Mouse (Mus musculus) cortical plate, adult 2 months (tissue): ENCODE measurements around the gene Ang5.
"Not testable (repeated sequence)": the region's sequence is repeated elsewhere in the genome, so short reads cannot be mapped to it uniquely, and the experiment has no call there.

Experiments
- CTCF ChIP-seq: fragments of 200-500 bp; IDR thresholded peaks from 2 replicates; pipeline ENCODE4 v1.5.1; 2011; ENCODE audit warnings: mild to moderate bottlenecking, control low read depth, low read length; ENCODE audit not compliant: insufficient read depth; ENCODE audit errors: extremely low read depth
- POLR2A ChIP-seq: fragments of 200-500 bp; IDR thresholded peaks from 2 replicates; pipeline ENCODE4 v1.6.1; 2011; ENCODE audit warnings: mild to moderate bottlenecking, low read length, control low read depth; ENCODE audit not compliant: insufficient read depth; ENCODE audit errors: extremely low read depth

DNA sequence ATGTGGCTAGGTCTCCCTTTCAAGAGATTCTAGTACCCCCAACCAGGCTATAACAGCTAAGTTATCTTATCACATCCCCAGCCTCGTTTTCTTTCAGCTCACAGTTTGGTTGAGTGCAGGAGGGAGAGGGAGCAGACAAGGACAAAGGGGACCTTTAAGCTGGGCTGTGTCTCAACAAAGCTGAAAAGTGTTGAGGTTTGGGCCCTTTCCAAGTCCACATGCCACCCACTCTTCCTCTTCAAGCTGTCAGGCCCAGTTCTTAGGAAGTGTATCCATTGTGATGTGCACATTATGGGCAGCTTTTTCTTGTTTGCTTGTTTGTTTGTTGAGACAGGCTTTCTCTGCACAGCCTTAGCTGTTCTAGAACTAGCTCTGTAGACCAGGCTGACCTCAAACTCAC is 1.8 kb upstream of the Ang5 start:
- TF ChIP-seq CTCF, POLR2A: not testable (repeated sequence)
